Mouse (Mus musculus): ENCODE measurements around the gene Dnaaf5.

Dnaaf5 gene

GRCm38 (mm10) chr5:139229716-139230115 is 79.7 kb downstream of the Dnaaf5 start:
- DNase-seq (ENCODE audit: low spot score in 2 of 2): no peak

- no peak for DNase-seq (ENCODE audit: low spot score in 2 of 2)
Observed at GRCm38 (mm10) chr5:139232083-139232482, 82.1 kb downstream of the Dnaaf5 start.

GRCm38 (mm10) chr5:139234423-139234822 is 84.4 kb downstream of the Dnaaf5 start:
- DNase-seq (ENCODE audit: low spot score in 2 of 2): no peak

Data from frontal cortex, postnatal 14 days (tissue).